Mouse (Mus musculus) layer of hippocampus, postnatal 36 days (tissue): ENCODE measurements at regions not wholly inside any gene's neighbourhood (a gene's known extent, or its start where the extent isn't known, plus 50 kb on each side); places are given as distances from the start of the nearest gene placed in this dataset.

Experiments
- DNase-seq, 2 experiments: peaks; one replicate each; pipeline ENCODE4 v3.0.0; 2022

- no peak for DNase-seq
These were observed 78.5 kb upstream of the Krr1 start for GRCm38 (mm10) chr10:111893941-111894340.

GRCm38 (mm10) chr10:111897361-111897760 lies 75.1 kb upstream of the Krr1 start:
- no peak for DNase-seq

- no peak for DNase-seq
These were observed 71.4 kb upstream of the Krr1 start for GRCm38 (mm10) chr10:111900723-111901716.

DNA sequence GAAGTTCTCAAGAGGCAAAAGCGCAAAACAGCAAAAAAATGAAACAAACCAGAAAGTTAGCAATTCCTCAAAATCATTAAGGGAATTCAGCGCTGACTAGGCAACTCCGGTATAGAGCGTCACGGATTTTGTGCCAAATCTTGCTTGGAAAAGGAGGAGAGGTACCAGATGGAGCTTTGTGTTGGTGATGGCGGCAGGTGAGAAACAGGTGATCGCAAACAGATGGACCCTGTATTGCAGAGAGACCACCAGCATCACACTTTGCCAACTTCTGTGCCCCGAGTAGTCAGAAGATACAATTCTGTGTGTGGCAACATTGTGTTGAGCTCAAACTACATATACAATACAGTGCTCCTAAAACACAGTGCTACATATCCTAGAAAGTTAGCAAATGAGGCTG lies 68.5 kb upstream of the Krr1 start:
- no peak for DNase-seq

- no peak for DNase-seq
These were observed 64.6 kb upstream of the Krr1 start for GRCm38 (mm10) chr10:111907836-111908235.

DNA sequence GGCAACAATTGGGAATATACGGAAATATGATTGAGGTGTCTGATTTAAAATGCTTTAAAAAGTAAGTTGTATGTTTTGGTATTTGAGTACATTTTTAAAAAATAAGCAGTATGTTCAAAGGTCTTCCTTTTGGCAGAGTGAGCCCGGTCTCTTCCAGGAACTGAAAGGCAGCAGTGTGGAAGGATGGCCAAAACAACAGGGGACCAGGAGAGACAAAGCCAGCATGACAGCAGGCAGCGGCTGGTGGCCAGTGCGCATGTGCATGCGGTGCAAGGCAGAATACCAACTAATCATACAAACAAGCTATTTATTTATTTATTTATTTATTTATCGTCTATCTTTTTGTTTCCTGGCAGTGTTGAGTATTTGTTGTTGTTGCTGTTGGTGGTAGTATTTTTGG lies 59.9 kb upstream of the Krr1 start:
- no peak for DNase-seq

DNA sequence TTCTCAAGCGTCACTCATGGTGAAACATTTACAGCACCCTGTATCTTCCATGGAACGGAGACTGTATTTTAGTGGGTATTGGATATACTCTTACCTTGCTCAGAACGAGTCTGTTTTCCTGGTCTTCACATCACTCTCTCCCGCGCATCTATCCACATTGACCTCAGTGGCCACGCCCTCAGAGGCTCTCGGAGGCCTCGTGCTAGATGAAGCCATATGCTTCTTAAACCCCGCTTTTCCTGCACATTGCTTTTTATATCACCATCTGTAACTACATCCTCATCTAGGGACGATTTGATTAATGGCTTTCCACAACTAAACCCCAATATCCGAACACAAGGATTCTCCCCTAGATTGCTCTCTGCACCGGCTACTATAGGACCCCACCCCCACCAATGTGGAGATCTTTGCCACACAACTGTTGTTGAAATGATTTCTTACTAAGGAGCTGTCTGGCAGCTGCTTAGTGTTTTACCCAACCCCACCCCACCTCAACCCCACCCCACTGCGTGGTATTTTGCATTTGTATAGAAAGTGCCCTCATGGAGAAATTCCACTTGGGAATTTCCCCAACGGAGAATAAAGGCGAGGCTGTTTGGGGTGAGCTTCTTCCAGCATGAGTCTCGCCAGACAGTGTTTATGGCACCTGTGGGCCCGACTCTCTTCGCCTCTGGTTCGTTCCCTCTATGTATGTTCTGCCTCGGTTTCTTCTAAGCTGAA lies 59.2 kb upstream of the Krr1 start:
- DNase-seq = no peak

- no peak for DNase-seq
These were observed 58.2 kb upstream of the Krr1 start for GRCm38 (mm10) chr10:111914231-111914630.

GRCm38 (mm10) chr10:111918071-111918507 lies 54.4 kb upstream of the Krr1 start:
- DNase-seq = no peak

- no peak for DNase-seq
These were observed 53.0 kb upstream of the Krr1 start for GRCm38 (mm10) chr10:111919475-111919874.

DNA sequence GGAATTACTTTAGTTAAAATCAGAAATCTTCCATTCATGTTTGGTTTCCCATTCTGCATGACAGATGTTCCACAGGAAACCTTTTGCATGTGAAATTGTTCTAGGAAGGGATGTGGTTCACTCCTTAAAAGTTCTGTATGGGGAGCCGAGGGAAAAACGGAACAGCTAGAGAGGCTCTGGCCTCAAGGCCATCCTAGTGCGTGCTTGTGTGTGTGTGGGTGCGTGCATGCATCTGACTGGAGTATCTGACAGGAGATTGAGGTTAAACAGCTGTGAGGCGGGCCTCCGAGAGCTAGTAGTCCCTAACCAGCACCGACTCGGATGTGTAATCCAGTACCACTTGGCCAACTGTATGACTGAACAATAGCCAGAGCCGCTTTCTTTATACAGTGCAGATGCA lies 51.0 kb upstream of the Krr1 start:
- no peak for DNase-seq
